ENCODE assay signal across 8 mouse cellular contexts in genomic region chr14:53505389-53505788, GRCm38 (mm10).
A peak's percentile ranks its signal among the peaks of the same experiment; 100 is the strongest.
DNase-seq lines count a peak whose midpoint lies in the region; ATAC-seq and TF ChIP-seq lines count a peak whose summit lies in the region.
"Not testable (repeated sequence)": the region's sequence is repeated elsewhere in the genome, so short reads cannot be mapped to it uniquely, and the experiment has no call there.

No protein-coding gene starts in this region.

- peak; percentile 0 for DNase-seq in Muller cell, postnatal 12 days (ENCODE audit: inconsistent ontology term)
- peak; percentile 18 for DNase-seq in gastrocnemius, postnatal 10 days
- DNase-seq in layer of hippocampus, postnatal 36 days: peak; percentile 1
- peak; percentile 17 for DNase-seq in lung, postnatal 14 days
- peak; percentile 56 for DNase-seq in thymus, adult 2 months

- not testable (repeated sequence) for H3K4me2 ChIP-seq in neural tube, embryonic 13.5 days

- WGBS in neural tube, embryonic 13.5 days: 53% methylated on average over 1 of the region's 2 CpGs
- WGBS in thymus, adult 2 months: 4% methylated on average over 1 of the region's 2 CpGs

- H3K4me1 ChIP-seq in neural tube, embryonic 13.5 days (replicated peaks); thymus, adult 2 months (replicated peaks; ENCODE audit: control insufficient read depth, insufficient read depth, low read length): not testable (repeated sequence)

- TF ChIP-seq POLR2A in thymus, adult 2 months (IDR thresholded peaks at IDR 0.05; ENCODE audit: control insufficient read depth, extremely low read depth, insufficient read depth, low read length, poor library complexity): not testable (repeated sequence)

- H3K9me3 ChIP-seq in neural tube, embryonic 13.5 days: not testable (repeated sequence)

- not testable (repeated sequence) for H3K36me3 ChIP-seq in neural tube, embryonic 13.5 days; thymus, adult 2 months (ENCODE audit: control insufficient read depth, insufficient read depth, low read length)

- not testable (repeated sequence) for TF ChIP-seq CTCF in thymus, adult 2 months (IDR thresholded peaks at IDR 0.05; ENCODE audit: borderline replicate concordance, control insufficient read depth, extremely low read depth, insufficient read depth, low read length, poor library complexity)

- ATAC-seq in common myeloid progenitor, adult 5-6 weeks (replicated peaks; ENCODE audit: low read depth, poor library complexity, severe bottlenecking): peak; percentile 94
- peak; percentile 68 for ATAC-seq in inflammation-experienced regulatory T-cells, adult 6 months
- ATAC-seq in neural tube, embryonic 13.5 days (ENCODE audit: low read depth): peak; percentile 40; the same call in 1 of the 2 replicates

- not testable (repeated sequence) for H3K4me3 ChIP-seq in neural tube, embryonic 13.5 days; thymus, adult 2 months (ENCODE audit: control insufficient read depth, insufficient read depth, low read length)

- not testable (repeated sequence) for H3K9ac ChIP-seq in neural tube, embryonic 13.5 days

- not testable (repeated sequence) for H3K27ac ChIP-seq in neural tube, embryonic 13.5 days (replicated peaks); thymus, adult 2 months (ENCODE audit: control insufficient read depth, insufficient read depth, low read length)

- not testable (repeated sequence) for H3K27me3 ChIP-seq in neural tube, embryonic 13.5 days; thymus, adult 2 months (ENCODE audit: control insufficient read depth, insufficient read depth, low read length)

Comparison
In these comparisons a context has a peak if more than half of its experiments do, and no peak if none do; other contexts are left out.
1. DNase-seq: peak in every context shown above with its lines; median percentile 56 in thymus, adult 2 months; 18 in gastrocnemius, postnatal 10 days; 17 in lung, postnatal 14 days; 1 in layer of hippocampus, postnatal 36 days; 0 in Muller cell, postnatal 12 days.
2. ATAC-seq: peak in every context shown above with its lines; median percentile 94 in common myeloid progenitor, adult 5-6 weeks; 68 in inflammation-experienced regulatory T-cells, adult 6 months; 40 in neural tube, embryonic 13.5 days.